Mouse (Mus musculus): ENCODE measurements around the gene Ucp3.

- TF ChIP-seq MYC (IDR thresholded peaks at IDR 0.05; ENCODE audit: low read depth, low read length) (no peak), TCF12 (IDR thresholded peaks at IDR 0.05; ENCODE audit: low read depth, low read length) (no peak)
Observed at GRCm38 (mm10) chr7:100466781-100467510, 5.8 kb upstream of the Ucp3 start.
